Mouse (Mus musculus) A20 (cell line): ENCODE measurements around the gene Selenoo.
A peak's percentile ranks its signal among the peaks of the same experiment; 100 is the strongest.

Experiments
- DNase-seq: peaks from one replicate; pipeline ENCODE4 v3.0.0-alpha.2; 2011; ENCODE audit warnings: low read depth, low spot score

Selenoo gene

DNA sequence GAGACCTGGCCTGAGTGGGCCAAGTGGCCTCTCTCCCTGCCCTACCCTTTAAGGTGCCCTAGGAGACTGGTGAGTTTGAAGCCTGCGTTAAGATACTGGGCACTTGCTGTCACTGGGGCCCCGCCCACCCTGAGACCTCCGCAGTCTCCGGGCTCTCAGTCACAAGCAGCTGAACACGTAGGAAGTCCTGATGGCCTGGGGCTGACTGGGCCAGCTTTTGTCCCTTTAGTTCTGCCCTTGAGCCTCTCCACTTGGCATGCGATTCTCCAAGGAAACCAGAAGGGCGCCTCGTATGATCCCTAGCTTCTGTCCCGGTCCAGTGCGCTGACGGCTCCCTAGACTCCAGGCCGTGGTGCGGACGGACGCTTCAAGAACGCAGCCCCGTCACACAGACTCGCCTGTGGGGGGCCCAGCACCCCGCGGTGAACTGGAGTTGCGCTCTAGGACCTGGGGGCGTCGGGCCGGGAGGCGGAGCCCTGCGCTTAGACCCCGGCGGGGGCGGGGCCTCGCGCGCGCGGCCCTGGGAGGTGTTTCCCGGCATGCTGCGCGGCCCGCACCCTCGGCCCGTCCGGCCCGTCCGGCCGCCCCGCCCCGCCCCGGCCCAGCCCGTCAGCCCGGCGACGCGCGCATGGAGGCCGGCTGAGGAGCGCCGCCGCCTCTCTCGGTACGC is 13.3 kb upstream of the Selenoo start:
- DNase-seq: peak; percentile 91

DNA sequence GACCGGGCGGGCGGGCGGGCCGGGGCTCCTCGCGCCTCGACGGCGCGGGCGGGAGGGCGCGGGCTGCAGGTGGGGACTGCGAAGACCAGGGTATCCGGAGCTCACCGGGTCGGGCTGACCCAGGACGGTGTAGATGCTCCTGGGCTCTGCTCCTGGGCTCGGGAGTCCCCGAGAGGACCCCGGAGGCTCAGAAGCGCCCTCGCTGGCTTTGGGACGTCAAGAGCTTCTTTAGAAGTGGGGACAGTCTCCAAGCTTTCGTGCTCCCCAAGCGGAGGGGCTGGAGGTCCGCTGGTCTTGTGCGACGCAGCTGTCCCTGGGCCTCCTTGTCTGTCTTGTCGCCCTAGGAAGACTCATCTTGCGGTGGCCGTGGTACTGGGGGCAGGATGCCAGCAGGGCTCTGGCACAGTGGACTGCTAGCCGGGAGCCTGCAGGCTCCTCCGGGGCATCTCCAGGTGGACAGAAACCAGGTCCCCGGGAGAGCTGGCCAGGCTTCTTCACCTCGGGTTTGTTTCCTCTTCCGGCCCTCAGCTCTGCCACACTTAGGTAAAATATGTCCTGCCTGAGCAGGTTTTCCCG is 12.6 kb upstream of the Selenoo start:
- peak; percentile 70 for DNase-seq

DNA sequence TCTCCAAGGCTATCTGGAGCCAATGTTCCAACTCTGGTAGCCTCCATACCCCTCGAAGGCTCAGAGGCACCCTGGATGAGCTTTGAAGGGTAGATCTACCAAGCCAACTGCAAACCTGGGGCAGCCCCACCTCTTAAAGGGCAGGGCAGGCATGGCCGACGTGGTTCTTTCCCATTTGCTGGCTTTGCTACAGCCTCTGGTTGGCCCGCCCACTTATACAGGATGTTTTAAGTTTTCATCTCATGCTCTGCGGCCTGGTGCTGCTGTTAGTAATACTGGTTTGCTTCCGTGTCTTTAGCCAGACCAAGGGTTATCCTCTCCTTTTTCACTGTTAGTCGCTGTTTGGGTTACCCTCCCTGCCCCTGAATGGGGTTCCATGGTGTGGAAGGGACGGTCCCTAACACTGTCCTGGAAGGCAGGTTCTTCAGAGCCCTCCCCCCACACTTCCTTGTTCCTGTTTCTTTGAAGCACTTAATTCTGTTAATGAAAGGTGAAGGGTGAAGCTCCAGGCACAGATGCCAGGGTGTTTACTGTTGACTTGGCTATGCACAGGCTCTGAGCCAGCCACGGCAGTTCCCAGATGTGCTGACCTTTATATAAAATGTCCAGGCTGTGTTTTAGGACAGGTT is 10.6 kb upstream of the Selenoo start:
- DNase-seq: peak; percentile 91

DNA sequence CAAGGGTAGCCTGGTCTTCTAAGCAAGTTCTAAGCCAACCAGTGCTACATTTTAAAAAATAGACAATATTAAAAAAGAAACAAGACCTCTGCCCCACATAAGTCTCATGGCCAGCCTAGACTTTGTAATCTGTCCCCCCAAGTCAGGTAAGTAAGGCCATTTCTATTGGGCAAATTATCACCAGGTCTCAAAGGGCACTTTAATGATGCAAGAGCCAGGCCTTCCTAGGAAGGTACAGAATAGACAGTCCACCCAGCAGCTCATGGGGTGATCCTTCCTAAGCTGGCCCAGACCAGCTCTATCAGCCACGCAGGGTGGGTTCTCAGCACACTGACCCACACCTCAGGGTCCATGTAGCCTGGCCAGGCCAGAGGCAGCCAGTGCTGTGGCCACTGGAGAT is 5.0 kb upstream of the Selenoo start:
- no peak for DNase-seq

DNA sequence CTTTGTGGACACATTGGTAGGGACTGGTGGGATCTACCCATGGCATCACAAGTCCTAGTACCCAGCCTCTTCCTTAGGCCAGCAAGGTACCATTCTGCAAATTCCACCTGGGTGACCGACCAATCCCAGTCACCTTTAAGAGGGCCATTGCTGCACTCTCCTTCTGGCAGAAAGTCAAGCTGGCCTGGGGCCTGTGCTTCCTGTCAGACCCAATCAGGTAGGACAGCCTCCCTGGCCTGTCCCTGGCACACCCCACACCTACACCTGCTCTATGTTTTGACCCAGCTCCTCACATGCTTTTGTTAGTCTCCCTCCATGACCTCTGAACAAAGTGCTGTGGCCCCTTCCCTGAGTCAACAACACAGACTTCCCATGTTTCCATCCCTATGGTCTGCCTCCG is 4.1 kb upstream of the Selenoo start:
- no peak for DNase-seq

DNA sequence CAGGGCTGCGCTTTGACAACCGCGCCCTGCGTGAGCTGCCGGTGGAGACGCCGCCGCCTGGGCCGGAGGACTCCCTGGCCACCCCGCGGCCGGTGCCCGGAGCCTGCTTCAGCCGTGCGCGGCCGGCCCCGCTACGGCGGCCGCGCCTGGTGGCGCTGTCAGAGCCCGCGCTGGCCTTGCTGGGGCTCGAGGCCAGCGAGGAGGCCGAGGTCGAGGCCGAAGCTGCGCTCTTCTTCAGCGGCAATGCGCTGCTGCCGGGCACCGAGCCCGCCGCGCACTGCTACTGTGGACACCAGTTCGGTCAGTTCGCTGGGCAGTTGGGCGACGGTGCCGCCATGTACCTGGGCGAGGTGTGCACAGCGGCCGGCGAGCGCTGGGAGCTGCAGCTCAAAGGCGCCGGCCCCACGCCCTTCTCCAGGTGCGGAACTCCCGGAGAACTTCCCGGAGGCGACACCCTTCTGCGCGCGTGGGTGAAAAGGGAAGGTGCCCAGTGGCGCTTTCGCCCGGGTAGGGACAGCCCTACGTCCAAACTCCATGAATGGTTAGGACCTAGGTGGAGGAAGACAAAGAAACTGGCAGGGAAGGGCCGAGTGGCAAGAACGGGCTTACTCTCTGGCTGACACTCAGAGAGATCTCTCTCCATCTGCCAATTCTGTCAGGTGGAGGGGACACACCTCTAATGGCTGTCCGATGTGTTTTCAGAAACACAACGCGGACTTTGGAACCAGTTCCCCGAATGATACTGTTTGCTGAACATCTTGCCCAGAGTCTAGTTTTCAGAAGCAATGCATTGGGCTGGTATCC is 566 bp downstream of the Selenoo start:
- peak; percentile 41 for DNase-seq

DNA sequence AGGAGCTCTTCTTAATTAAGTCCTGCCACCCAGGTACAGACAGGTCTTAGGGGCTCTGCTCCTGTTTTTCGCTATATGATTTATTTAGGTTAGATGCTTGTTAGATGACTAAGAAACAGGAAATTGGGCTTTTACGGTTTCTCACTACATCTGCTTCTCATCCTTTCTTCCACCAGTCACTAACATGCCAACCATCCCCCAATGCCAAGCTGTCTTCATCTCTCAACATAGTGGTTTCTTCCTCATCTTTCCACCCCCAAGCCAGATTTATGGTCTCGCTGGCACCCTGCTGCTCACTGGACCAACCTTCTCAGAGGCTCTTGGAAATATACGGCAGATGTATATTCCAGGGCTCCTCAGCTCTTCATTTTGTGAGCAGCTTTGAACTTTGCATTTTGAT is 1.8 kb downstream of the Selenoo start:
- DNase-seq: no peak

DNA sequence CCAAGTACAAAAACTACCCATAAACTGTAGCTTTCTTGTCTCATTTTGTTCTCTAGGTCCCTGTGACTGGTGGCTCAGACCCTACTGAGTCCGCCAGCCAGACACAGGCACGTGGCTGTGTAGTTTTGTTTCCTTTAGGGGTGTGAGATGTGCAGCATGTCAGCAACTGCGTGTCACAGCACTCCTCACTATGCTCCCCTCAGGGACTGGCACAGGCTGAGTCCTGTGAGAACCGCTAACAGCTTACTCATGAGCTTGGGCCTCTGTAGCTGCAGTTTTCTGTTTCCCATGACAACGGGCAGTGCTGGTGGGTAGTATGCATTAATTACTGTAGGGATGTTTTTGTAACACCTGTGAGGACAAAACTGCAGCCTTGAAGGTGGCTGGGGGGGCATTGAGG is 3.3 kb downstream of the Selenoo start:
- DNase-seq: no peak

DNA sequence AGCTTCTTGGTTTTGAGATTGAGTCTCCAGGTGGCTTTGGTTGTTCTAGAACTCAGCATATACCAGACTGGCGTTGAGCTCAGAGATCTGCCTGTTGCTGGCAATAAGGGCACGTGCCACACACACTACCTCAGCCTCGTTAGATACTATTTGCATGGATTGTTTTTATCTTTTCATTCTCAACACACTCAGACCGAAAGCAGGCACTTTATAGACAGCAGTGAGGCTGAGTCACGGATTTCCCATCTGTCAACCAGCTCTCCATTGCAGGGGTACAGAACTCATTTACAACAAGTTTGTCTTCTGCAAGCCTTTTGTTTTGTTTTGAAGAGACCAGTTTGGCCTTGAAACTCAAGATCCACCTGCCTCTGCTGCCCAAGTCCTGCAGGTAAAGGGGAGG is 8.6 kb downstream of the Selenoo start:
- DNase-seq: no peak

DNA sequence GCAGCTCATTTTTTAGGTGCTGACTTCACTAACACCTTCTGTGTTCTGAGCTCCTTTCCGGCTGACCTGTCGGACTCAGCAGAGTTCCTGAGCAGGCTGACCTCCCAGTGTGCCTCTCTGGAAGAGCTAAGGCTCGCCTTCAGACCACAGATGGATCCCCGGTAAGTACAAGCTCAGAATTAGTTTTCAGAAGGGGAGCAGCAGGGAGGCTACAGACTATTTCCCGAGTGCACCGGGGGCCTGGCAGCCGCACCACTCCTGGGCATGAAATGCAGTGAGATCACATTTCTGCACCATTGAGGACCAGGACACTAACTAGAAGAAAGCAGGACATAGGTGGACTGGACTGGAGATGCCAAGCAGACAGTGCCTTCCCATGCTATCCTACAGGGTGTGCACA is 9.7 kb downstream of the Selenoo start:
- DNase-seq: no peak

DNA sequence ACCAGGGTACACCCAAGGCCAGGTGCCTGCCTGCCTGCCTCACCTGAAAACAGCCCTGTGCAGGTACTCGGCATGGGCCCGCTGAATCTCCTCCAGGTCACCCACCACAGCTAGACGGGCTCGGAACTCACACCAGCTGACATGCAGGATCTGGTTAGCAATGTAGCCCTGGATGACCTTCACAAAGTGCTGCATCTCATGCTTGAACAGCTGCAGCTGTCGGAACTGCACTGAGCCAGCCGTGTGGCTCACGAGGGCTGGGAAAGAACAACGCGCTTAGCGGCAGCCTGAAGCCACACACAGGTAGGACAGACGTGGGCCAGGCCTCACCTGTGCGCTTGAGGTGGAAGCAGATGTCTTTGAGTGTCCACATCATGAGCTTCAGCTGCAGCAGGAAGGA is 11.9 kb downstream of the Selenoo start:
- DNase-seq: no peak

DNA sequence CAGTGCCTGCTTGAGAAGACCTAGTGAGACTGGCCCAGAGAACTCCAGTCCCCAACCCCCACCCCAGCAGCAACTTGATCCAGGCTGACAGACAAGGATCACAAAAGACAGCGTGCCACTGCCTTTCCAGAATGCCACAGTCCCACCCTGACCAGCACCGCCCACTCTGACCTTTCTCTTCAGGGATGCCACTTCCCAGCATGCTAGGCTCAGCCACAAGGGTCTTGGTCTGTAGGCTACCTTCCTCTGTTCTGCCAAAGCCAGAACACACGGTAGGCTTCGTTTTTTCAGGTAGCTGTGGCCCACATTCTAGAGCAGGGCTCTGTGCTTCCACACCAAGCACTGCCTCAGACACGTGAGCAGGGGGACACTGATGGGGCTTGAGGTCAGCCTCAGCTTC is 13.8 kb downstream of the Selenoo start:
- DNase-seq: no peak

DNA sequence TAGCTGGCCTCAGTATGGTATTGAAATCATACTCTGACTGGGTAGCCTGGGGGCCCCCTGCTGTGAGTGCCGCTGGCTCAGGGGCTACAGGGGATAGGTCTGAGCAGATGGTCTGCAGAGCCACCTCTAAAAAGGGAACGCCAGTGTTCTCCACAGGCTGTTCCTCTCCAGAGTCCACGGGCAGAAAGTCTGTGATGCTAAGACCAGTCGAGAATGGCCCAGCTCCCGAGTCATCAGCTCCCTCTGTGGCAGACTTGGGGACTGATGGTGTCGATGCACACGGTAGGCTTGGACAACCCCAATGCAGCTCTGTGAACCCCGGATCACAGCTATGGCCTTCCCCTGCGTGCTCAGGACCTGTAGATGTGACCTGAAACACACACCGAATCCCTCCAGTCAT is 15.0 kb downstream of the Selenoo start:
- no peak for DNase-seq

DNA sequence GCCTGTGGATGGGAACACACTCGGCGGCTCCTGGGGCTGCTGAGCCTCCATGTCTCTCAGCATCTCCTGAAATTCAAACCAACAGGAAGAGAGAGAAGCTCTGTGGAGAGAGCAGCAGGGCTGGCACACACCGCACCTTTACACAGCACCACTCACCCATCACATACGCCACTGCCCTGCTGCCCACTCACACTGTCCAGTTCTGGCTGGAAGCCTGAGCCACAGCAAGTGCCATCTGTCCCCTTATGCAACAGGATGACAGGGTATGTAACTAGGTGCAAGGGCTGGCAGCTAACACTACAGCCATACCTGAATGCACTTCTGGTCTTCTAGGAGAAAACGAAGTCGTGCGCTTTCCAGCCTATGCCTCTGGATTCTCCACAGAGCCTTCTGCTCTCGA is 15.5 kb downstream of the Selenoo start:
- DNase-seq: no peak

DNA sequence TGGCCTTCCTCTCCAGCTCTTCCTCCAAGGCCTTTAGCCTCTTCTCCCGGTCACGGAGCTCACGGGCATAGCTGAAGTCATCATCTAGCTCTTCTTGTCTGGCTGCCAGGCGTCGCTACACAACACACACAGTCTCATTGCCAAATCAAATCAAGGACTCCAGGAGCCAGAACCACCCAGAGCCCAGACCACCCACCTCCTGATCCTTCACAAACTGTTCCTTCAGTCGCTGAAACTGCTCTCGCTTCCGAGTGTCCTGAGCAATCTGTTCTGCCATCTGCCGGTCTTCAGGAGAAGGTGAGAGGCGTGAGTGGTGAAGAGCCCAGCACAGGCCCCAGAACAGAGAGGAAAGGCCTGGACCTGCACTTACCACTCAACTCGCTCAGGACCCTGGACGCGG is 17.2 kb downstream of the Selenoo start:
- DNase-seq: no peak

DNA sequence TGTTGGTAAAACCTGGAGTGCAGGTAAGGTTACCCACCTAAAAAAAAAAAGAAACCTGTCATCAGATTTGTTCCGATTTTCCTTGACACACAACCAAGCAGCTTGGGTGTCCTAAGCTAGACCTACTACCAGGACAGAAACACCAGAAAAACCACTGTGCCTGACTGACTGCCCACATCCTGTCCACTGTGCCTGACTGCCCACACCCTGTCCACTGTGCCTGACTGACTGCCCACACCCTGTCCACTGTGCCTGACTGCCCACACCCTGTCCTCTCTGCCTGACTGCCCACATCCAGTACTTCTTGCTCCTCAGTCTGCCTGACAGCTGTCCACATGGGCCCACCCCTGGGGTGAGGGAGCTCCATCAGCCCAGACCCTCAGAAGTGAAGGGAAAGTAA is 18.1 kb downstream of the Selenoo start:
- no peak for DNase-seq

DNA sequence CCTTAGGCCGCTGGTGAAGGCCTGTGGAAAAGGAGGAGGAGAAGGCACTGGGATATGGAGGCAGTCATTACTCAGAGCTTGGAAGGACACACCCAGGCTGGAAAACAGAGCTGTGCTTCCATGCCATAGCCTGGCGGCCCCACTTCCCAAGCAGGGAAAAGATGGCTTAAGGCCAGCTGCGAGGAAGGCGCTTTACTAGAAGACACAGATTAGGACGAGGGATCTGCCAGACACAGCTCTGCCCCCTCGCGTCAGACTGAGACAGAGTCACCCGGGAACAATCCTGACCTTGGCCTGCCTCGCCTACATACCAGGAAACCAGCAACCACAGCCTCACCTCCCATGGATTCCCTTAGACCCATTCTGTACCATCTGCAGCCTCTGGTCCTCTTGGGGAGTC is 21.3 kb downstream of the Selenoo start:
- no peak for DNase-seq

DNA sequence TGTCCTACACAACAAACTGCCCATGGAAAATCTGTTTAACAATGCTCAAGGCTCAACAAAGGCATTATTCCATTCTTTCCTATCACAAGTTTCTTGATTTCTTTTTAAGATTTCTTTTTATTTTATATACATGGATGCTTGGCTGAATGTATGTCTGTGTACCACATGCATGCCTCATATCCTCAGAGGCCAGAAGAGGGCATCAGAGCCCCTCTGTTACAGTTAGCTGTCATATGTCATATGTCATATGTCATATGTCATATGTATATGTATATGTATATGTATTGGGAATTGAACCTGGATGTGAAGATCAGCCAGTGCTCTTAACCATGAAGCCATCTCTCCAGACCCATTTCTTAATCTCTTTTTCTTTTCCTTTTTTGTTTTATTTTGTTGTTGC is 29.1 kb downstream of the Selenoo start:
- DNase-seq: peak; percentile 36

DNA sequence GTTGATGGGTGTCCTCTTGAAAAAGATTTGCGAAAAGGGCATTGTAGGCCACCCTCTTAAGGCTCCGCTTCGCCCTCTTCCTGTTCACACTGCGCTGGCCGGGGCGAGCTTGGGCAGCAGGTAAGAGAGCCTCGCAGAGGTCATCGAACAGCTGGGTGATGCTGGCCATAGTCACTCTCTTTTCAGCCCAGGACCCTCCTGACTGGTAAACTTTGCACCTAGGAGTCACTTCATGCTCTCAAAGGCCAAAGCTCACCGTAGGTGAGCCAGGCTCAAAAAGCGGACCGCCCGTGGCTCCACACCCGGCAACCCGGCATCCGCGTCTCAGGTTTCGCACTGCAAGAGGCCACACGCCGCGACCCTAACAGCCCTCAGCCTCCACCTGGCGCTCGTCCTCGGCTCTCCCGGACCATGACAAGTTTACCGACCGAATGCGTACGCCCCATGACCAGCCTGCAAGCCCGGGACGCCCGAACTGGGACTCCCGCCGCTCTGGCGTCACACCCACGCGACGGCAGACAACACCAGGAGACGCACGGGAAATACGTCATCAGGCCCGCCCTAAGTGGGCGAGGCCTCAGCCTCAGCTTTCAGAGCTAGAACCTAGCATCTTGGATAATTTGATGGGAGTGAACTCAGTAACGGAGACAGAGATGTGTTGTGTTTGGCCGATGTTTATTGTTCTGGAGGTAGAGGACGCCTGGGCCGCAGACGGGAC is 33.9 kb downstream of the Selenoo start, which contains the start of gene Tubgcp6:
Gene Tubgcp6 (minus strand): TSS at position 464 of the 718 bp plus-strand sequence.
- peak; percentile 96 for DNase-seq

DNA sequence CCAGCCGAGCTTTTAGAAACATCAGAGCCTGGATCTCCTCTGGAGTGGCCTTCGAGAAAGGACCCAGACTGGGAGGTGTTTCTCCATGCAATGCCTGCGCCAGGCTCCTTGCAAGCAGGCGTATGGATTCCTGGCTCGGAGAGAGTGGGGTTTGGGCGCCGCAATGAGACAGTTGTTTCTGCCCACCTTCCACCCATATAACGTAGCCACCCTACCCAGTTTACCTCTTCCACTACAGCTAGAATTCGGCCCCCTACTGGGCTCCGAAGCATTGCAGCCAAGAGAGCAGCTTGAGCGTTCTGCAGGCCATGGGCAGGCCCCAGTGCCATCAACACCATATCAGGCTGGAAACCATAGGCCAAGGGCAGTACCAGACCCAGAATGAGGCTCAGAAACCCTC is 34.7 kb downstream of the Selenoo start:
- peak; percentile 79 for DNase-seq

DNA sequence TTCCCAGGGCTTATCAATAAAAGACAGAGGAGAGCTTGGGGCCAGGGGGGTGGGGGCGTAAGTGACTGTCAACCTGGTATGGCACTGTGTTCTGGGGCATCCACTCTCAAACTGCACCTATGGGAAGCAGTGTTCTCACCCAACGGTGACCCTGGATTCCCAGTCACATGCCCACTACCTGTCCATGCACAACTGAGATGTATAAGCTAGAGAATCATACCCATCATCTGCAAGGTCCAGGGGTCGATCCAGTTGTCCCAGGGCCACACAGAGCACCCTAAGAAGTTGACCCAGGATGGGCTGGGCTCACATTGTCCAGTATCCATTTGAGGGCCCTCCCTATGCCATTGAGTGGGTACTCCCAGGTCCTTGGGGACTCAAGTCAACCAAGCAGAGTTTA is 35.4 kb downstream of the Selenoo start:
- DNase-seq: no peak

DNA sequence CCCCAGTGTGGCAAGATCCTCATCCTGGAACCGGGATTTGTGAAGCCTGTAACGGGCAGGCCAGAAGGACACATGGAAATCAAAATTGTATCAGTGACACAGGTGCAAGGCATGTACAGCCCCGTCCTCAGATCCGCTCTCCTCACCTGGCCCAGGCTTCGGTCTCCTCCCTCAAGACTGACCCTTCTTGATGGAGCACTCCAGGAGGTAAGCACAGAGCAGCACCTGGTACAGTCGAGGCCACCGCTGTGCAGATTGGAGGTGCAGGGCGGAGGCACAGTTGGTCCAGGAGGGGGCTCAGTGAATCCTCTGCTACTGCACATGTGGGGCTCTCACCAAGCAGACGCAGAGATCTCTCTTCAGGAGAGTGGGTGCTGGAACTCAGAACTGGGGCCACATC is 36.5 kb downstream of the Selenoo start:
- DNase-seq: no peak
